Mouse (Mus musculus) stomach, embryonic 15.5 days (tissue): ENCODE results near the gene Gm10643. TPM values are rescaled to one million over a fixed set of nuclear protein-coding genes. Genes with fewer than 3 reads are reported as not detected.

ENCODE experiments used
- ATAC-seq: fragments of 200-750 bp; cut with Nextera tagmentation; 2 replicates; pipeline ENCODE4 v1.8.0; 2017; ENCODE audit warnings: low read depth, moderate number of reproducible peaks, moderate TSS enrichment; ENCODE audit not compliant: insufficient read depth, low FRiP score
- H3K27ac ChIP-seq: fragments of 300-500 bp; sonication (generic); 2 replicates; pipeline ENCODE4 v1.5.1; 2015; ENCODE audit warnings: mild to moderate bottlenecking, inconsistent platforms
- H3K27me3 ChIP-seq: fragments of 300-500 bp; sonication (generic); replicated peaks from 2 replicates; pipeline ENCODE4 v1.6.1; 2015; ENCODE audit warnings: inconsistent platforms
- H3K36me3 ChIP-seq: fragments of 300-500 bp; sonication (generic); 2 replicates; pipeline ENCODE4 v1.6.1; 2015; ENCODE audit warnings: inconsistent platforms
- H3K4me1 ChIP-seq: fragments of 300-500 bp; sonication (generic); 2 replicates; pipeline ENCODE4 v1.6.1; 2015; ENCODE audit warnings: inconsistent platforms
- H3K4me2 ChIP-seq: fragments of 300-500 bp; sonication (generic); 2 replicates; pipeline ENCODE4 v1.6.1; 2015; ENCODE audit warnings: mild to moderate bottlenecking, inconsistent platforms
- H3K4me3 ChIP-seq: fragments of 300-500 bp; sonication (generic); replicated peaks from 2 replicates; pipeline ENCODE4 v1.5.1; 2015; ENCODE audit warnings: inconsistent platforms
- H3K9ac ChIP-seq: fragments of 300-500 bp; sonication (generic); 2 replicates; pipeline ENCODE4 v1.6.1; 2015; ENCODE audit warnings: inconsistent platforms
- H3K9me3 ChIP-seq: fragments of 300-500 bp; sonication (generic); 2 replicates; pipeline ENCODE4 v1.6.1; 2016; ENCODE audit warnings: inconsistent platforms
- WGBS: fragments of 180-500 bp; shearing (Covaris S2); methylation state at CpG from one replicate; pipeline ENCODE4 v1.1.7; 2015; 5-methylcytosine and 5-hydroxymethylcytosine counted together
- polyA plus RNA-seq: library from polyadenylated mRNA; unstranded; fragments of >200 nt; fragmentation: Nextera tagmentation; extraction: Ambion mirVana; gene quantifications from 2 replicates; pipeline ENCODE4 v1.2.1, GENCODE M21; 2015

Gm10643 gene
- polyA plus RNA-seq, 1 experiment from 2014 or later = 1.1 TPM

- Histone ChIP-seq H3K4me1 (0 out of 2 replicates have a peak, but pooled peaks cover 3% of the 10 kb centered on the region), H3K9ac (no peak overlapping the region), H3K4me2 (no peak overlapping the region), H3K36me3 (peaks cover 36% of the 10 kb centered on the region), H3K4me3 (no peak overlapping the region), H3K9me3 (no peaks in the 10 kb centered on the region), H3K27ac (no peak overlapping the region), H3K27me3 (no peaks in the 10 kb centered on the region)
- 95% methylated on average over 14 of the region's 14 CpGs for WGBS
- ATAC-seq = no peak
Measured at GRCm38 (mm10) chr8:84087821-84088220, 22.9 kb upstream of the Gm10643 start.

- peaks cover 37% of the 10 kb centered on the region for H3K36me3 ChIP-seq
- no peak overlapping the region for H3K4me3 ChIP-seq
- H3K27me3 ChIP-seq = no peaks in the 10 kb centered on the region
- H3K4me2 ChIP-seq = no peak overlapping the region
- no peak for ATAC-seq
- 0 out of 2 replicates have a peak, but pooled peaks cover 3% of the 10 kb centered on the region for H3K4me1 ChIP-seq
- H3K9ac ChIP-seq = no peak overlapping the region
- WGBS = 89% methylated on average over 7 of the region's 7 CpGs
- H3K27ac ChIP-seq = no peak overlapping the region
- H3K9me3 ChIP-seq = no peaks in the 10 kb centered on the region
Measured at GRCm38 (mm10) chr8:84087156-84087555, 22.2 kb upstream of the Gm10643 start.

- no peaks in the 10 kb centered on the region for H3K27me3 ChIP-seq
- peaks cover 46% of the 10 kb centered on the region for H3K36me3 ChIP-seq
- WGBS = 57% methylated on average over 42 of the region's 42 CpGs
- H3K4me3 ChIP-seq = no peak overlapping the region
- ATAC-seq = no peak
- H3K4me1 ChIP-seq = 0 out of 2 replicates have a peak, but pooled peaks cover 3% of the 10 kb centered on the region
- no peak overlapping the region for H3K9ac ChIP-seq
- no peaks in the 10 kb centered on the region for H3K9me3 ChIP-seq
- H3K4me2 ChIP-seq = peak overlapping the region; percentile 30
- H3K27ac ChIP-seq = no peak overlapping the region
Measured at GRCm38 (mm10) chr8:84084341-84085115, 19.6 kb upstream of the Gm10643 start.

GRCm38 (mm10) chr8:84083829-84084241 lies 18.9 kb upstream of the Gm10643 start:
- H3K27me3 ChIP-seq = no peaks in the 10 kb centered on the region
- no peak overlapping the region for H3K9ac ChIP-seq
- 35% methylated on average over 8 of the region's 8 CpGs for WGBS
- H3K4me1 ChIP-seq = 0 out of 2 replicates have a peak, but pooled peaks cover 3% of the 10 kb centered on the region
- H3K4me2 ChIP-seq = no peak overlapping the region
- peak; percentile 37; the same call in 1 of the 2 replicates for ATAC-seq
- no peaks in the 10 kb centered on the region for H3K9me3 ChIP-seq
- H3K36me3 ChIP-seq = peaks cover 46% of the 10 kb centered on the region
- no peak overlapping the region for H3K4me3 ChIP-seq
- H3K27ac ChIP-seq = no peak overlapping the region

- Histone ChIP-seq H3K4me3 (no peak overlapping the region), H3K9ac (no peak overlapping the region), H3K4me1 (0 out of 2 replicates have a peak, but pooled peaks cover 3% of the 10 kb centered on the region), H3K27ac (no peak overlapping the region), H3K36me3 (peaks cover 31% of the 10 kb centered on the region), H3K9me3 (no peaks in the 10 kb centered on the region), H3K4me2 (no peak overlapping the region), H3K27me3 (no peaks in the 10 kb centered on the region)
- WGBS = 74% methylated on average over 5 of the region's 5 CpGs
- ATAC-seq = no peak
Measured at GRCm38 (mm10) chr8:84079206-84079605, 14.3 kb upstream of the Gm10643 start.

- Histone ChIP-seq H3K27me3 (no peaks in the 10 kb centered on the region), H3K4me3 (no peak overlapping the region), H3K27ac (no peak overlapping the region), H3K9ac (no peak overlapping the region), H3K36me3 (peaks cover 16% of the 10 kb centered on the region), H3K9me3 (no peaks in the 10 kb centered on the region), H3K4me2 (no peak overlapping the region), H3K4me1 (peaks cover 15% of the 10 kb centered on the region; the same call in 1 of the 2 replicates)
- ATAC-seq = no peak
- WGBS = 72% methylated on average over 3 of the region's 3 CpGs
Measured at GRCm38 (mm10) chr8:84076849-84077248, 11.9 kb upstream of the Gm10643 start.

GRCm38 (mm10) chr8:84076412-84076811 lies 11.5 kb upstream of the Gm10643 start:
- H3K27ac ChIP-seq = no peak overlapping the region
- no peaks in the 10 kb centered on the region for H3K9me3 ChIP-seq
- H3K27me3 ChIP-seq = no peaks in the 10 kb centered on the region
- no peak overlapping the region for H3K9ac ChIP-seq
- H3K4me2 ChIP-seq = no peak overlapping the region
- 84% methylated on average over 1 of the region's 1 CpGs for WGBS
- peaks cover 15% of the 10 kb centered on the region for H3K36me3 ChIP-seq
- H3K4me1 ChIP-seq = peaks cover 19% of the 10 kb centered on the region
- no peak for ATAC-seq
- no peak overlapping the region for H3K4me3 ChIP-seq

- no peak overlapping the region for H3K27ac ChIP-seq
- no peak overlapping the region for H3K9ac ChIP-seq
- no peaks in the 10 kb centered on the region for H3K9me3 ChIP-seq
- H3K4me3 ChIP-seq = no peak overlapping the region
- no peaks in the 10 kb centered on the region for H3K27me3 ChIP-seq
- no peak for ATAC-seq
- peaks cover 3% of the 10 kb centered on the region; the same call in 1 of the 2 replicates for H3K36me3 ChIP-seq
- H3K4me1 ChIP-seq = peaks cover 38% of the 10 kb centered on the region
- WGBS = 63% methylated on average over 10 of the region's 10 CpGs
- H3K4me2 ChIP-seq = no peak overlapping the region
Measured at GRCm38 (mm10) chr8:84073230-84073976, 8.5 kb upstream of the Gm10643 start.

- Histone ChIP-seq H3K27ac (no peak overlapping the region), H3K4me2 (no peak overlapping the region), H3K27me3 (no peaks in the 10 kb centered on the region), H3K4me1 (peaks cover 48% of the 10 kb centered on the region), H3K9me3 (no peaks in the 10 kb centered on the region), H3K9ac (no peak overlapping the region), H3K4me3 (no peak overlapping the region), H3K36me3 (peaks cover 3% of the 10 kb centered on the region; the same call in 1 of the 2 replicates)
- WGBS = 88% methylated on average over 10 of the region's 10 CpGs
- no peak for ATAC-seq
Measured at GRCm38 (mm10) chr8:84072321-84072720, 7.4 kb upstream of the Gm10643 start.

- Histone ChIP-seq H3K27ac (peak overlapping the region; percentile 11; the same call in 1 of the 2 replicates), H3K27me3 (no peaks in the 10 kb centered on the region), H3K9ac (no peak overlapping the region), H3K36me3 (peaks cover 3% of the 10 kb centered on the region; the same call in 1 of the 2 replicates), H3K4me2 (no peak overlapping the region), H3K4me1 (peaks cover 48% of the 10 kb centered on the region), H3K9me3 (no peaks in the 10 kb centered on the region), H3K4me3 (no peak overlapping the region)
- no peak for ATAC-seq
- WGBS = 79% methylated on average over 3 of the region's 3 CpGs
Measured at GRCm38 (mm10) chr8:84071921-84072320, 7.0 kb upstream of the Gm10643 start.

- 79% methylated on average over 2 of the region's 2 CpGs for WGBS
- no peaks in the 10 kb centered on the region for H3K27me3 ChIP-seq
- H3K9me3 ChIP-seq = no peaks in the 10 kb centered on the region
- no peak overlapping the region for H3K9ac ChIP-seq
- no peak overlapping the region for H3K4me3 ChIP-seq
- no peak overlapping the region for H3K4me2 ChIP-seq
- H3K36me3 ChIP-seq = peaks cover 3% of the 10 kb centered on the region; the same call in 1 of the 2 replicates
- no peak for ATAC-seq
- H3K4me1 ChIP-seq = peaks cover 48% of the 10 kb centered on the region
- no peak overlapping the region for H3K27ac ChIP-seq
Measured at GRCm38 (mm10) chr8:84070667-84071066, 5.7 kb upstream of the Gm10643 start.

GRCm38 (mm10) chr8:84070241-84070640 lies 5.3 kb upstream of the Gm10643 start:
- Histone ChIP-seq H3K27me3 (no peaks in the 10 kb centered on the region), H3K4me3 (no peak overlapping the region), H3K4me2 (no peak overlapping the region), H3K4me1 (peaks cover 48% of the 10 kb centered on the region), H3K9ac (no peak overlapping the region), H3K9me3 (no peaks in the 10 kb centered on the region), H3K36me3 (peaks cover 3% of the 10 kb centered on the region; the same call in 1 of the 2 replicates), H3K27ac (no peak overlapping the region)
- 76% methylated on average over 5 of the region's 5 CpGs for WGBS
- no peak for ATAC-seq
